Mouse (Mus musculus): ENCODE results near the gene Rassf5. TPM values are rescaled to one million over a fixed set of nuclear protein-coding genes. Genes with fewer than 3 reads are reported as not detected.

The Rassf5 gene
- total and polyA plus RNA-seq, 2 experiments from 2014 or later = 8.3 to 12.9 TPM

- peak; percentile 67 for DNase-seq (ENCODE audit: low spot score)
- Histone ChIP-seq H3K27ac (0 out of 2 replicates have a peak overlapping the region, but pooled peaks have one; percentile 5), H3K9me3 (ENCODE audit: low read length) (no peaks in the 10 kb centered on the region), H3K4me3 (ENCODE audit: low read length) (no peak overlapping the region), H3K27me3 (ENCODE audit: insufficient read depth, low read length) (no peaks in the 10 kb centered on the region), H3K36me3 (ENCODE audit: insufficient read depth, low read length) (peaks cover 11% of the 10 kb centered on the region), H3K9ac (replicated peaks; ENCODE audit: low read length) (no peak overlapping the region), H3K4me1 (ENCODE audit: insufficient read depth, low read length) (peaks cover 20% of the 10 kb centered on the region), H3K4me2 (ENCODE audit: low read depth, low read length) (peak overlapping the region; percentile 22; the same call in 1 of the 2 replicates)
- WGBS = 25% methylated on average over 6 of the region's 6 CpGs
- TF ChIP-seq CTCF (IDR thresholded peaks at IDR 0.05; ENCODE audit: low read depth) = no peak
- ATAC-seq = no peak
These were observed 110.8 kb downstream of the Rassf5 start for GRCm38 (mm10) chr1:131134231-131134630.

Other genes starting within 250 kb of the Rassf5 start
- gene Il10, start 225.4 kb downstream of the Rassf5 start, total RNA-seq (2014; rRNA removed) = not detected in 2 replicates
- not detected in 2 replicates for gene Il10, start 225.4 kb downstream of the Rassf5 start, polyA plus RNA-seq (2015; fragmentation: Nextera tagmentation; extraction: Ambion mirVana)
- gene Mapkapk2, start 147.4 kb downstream of the Rassf5 start, total RNA-seq (2014; rRNA removed) = 71.1 and 74.2 TPM in 2 replicates
- 19.7 and 21.2 TPM in 2 replicates for gene Mapkapk2, start 147.4 kb downstream of the Rassf5 start, polyA plus RNA-seq (2015; fragmentation: Nextera tagmentation; extraction: Ambion mirVana)
- gene Dyrk3, start 106.9 kb downstream of the Rassf5 start, total RNA-seq (2014; rRNA removed) = 8.9 and 9.3 TPM in 2 replicates
- gene Dyrk3, start 106.9 kb downstream of the Rassf5 start, polyA plus RNA-seq (2015; fragmentation: Nextera tagmentation; extraction: Ambion mirVana) = 10.2 and 11.1 TPM in 2 replicates
- gene Eif2d, start 92.1 kb downstream of the Rassf5 start, total RNA-seq (2014; rRNA removed) = 38.1 and 39.7 TPM in 2 replicates
- gene Eif2d, start 92.1 kb downstream of the Rassf5 start, polyA plus RNA-seq (2015; fragmentation: Nextera tagmentation; extraction: Ambion mirVana) = 42.8 and 44.4 TPM in 2 replicates
- gene Ikbke, start 34.3 kb upstream of the Rassf5 start, total RNA-seq (2014; rRNA removed) = 0.75 and 1.5 TPM in 2 replicates
- gene Ikbke, start 34.3 kb upstream of the Rassf5 start, polyA plus RNA-seq (2015; fragmentation: Nextera tagmentation; extraction: Ambion mirVana) = 1.2 TPM in 2 replicates